Mouse (Mus musculus): ENCODE measurements around the gene Zc3h8. TPM values are rescaled to one million over a fixed set of nuclear protein-coding genes. Genes with fewer than 3 reads are reported as not detected.
A peak's percentile ranks its signal among the peaks of the same experiment; 100 is the strongest.

Zc3h8 gene
- total RNA-seq (2021) = 1 to 10 TPM; 5.7 to 5.9 TPM
- long read RNA-seq, experiment 1, transcript Zc3h8-201 (9 exons, 1,624 nt) = major isoform, 11 of 12 reads
- long read RNA-seq, experiment 1, partial matches to known transcripts = 0 of 12 reads
- long read RNA-seq, experiment 1, other reads (novel, unspliced or antisense) = 1 of 12 reads
- long read RNA-seq, experiment 2, transcript Zc3h8-201 (9 exons, 1,624 nt) = major isoform, 8 of 9 reads
- long read RNA-seq, experiment 2, partial matches to known transcripts = 1 of 9 reads
- long read RNA-seq, experiment 2, other reads (novel, unspliced or antisense) = 0 of 9 reads

DNA sequence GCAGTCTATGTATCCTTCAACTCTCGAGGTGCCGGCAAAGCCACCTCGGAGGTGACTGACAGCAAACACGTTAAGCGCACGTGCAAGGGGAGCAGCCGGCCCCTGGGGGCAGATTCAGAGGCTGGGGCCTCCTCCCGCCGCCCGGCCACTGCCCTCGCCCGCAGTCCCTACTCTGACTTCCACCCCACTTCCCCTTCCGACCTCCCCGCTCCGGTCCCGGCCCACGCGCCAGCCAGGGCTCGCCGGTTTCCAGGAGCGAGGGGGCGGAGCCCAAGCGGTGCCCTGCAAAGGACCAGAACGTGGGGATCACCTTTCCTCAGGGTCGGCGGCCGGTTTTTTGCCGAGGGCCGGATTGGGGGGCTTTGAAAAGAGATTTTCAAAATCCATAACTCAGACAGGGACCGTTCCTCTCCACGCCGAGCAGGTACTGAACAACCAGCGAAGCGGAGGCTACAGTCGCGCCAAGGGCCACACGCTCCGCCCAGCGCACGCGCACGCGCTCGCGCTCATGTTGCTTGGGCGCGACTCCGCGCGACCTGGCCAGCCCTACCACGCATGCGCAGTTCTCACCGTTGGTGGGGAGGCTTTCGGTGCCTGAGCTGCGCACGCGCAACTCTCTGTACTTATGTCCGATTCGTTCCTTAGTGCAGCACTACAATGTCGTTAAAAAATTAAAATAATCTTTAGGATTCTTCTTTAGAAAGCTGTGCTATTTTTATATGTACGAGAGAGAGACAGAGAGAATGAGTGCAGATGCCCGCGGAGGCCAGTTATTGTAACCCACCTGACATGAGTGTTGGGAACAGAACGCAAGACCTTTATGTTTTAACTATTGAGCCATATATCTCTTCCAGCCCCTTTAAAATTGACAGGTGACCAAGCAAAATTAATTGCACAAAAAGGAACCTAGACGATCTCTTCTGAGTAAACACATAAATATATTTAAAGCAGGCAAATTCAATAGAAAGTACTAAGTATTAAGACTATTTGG, at the start of gene Zc3h8:
TSS of gene Zc3h8 (minus strand) at position 540 of the 991 bp plus-strand sequence.
- peak; percentile 99 for DNase-seq

DNA sequence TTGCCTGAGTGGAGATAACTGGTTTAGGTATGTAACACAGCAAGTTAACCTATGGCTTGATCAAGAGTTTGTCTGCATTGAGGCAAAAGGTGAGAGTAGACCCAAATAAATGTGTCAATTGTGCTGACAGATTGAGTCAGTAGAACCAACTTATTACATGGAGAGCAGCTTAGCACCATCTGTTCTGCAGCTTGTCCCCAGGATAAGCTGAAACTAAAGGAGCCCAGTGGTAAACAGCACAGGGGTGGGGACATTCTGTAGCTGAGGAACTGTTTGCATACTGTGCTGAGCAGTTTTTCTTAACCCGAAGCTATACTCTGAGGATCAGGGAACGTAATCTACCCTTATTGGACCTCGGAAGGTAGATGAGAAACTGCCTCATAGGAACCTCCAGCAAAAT, 40.9 kb upstream of the Zc3h8 start:
- DNase-seq = no peak

DNA sequence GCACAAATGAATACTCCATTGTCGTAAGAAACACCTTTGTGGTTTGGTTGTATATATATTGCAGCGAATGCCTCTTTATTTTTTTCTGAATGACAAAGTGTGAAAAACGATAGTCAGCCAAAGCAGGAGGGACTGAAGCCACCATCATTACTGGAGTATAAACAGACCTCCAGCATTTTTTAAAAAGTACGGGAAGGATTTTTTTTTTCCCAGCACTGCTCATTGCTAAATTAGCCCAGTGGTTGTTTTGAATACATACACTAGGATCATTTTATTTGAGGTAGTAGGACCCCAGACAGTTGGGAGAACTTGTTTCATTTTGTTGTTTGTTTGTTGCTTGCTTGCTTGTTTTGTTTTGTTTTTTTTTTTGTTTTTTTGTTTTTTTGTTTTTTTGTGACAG, 31.7 kb upstream of the Zc3h8 start:
- DNase-seq = no peak

DNA sequence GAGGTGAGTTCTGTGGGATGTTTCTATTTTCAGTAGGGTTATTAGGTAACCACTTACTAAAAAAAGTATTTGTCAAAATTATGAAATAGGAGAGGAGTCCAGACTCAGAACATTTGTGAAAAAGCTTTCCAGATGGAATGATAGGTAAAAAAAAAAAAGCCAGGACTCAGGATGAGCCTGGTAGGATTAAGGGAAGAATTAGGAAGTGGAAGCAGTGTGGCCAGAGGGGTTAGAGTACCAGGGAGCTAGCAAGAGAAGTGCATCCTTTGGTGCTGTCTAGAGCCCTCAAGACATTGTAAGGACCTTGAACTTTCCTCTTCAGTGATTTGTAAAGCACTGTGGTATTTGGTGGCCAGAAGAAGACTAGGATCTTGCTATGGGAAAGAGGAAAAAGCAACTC, 28.4 kb upstream of the Zc3h8 start:
- no peak for DNase-seq

DNA sequence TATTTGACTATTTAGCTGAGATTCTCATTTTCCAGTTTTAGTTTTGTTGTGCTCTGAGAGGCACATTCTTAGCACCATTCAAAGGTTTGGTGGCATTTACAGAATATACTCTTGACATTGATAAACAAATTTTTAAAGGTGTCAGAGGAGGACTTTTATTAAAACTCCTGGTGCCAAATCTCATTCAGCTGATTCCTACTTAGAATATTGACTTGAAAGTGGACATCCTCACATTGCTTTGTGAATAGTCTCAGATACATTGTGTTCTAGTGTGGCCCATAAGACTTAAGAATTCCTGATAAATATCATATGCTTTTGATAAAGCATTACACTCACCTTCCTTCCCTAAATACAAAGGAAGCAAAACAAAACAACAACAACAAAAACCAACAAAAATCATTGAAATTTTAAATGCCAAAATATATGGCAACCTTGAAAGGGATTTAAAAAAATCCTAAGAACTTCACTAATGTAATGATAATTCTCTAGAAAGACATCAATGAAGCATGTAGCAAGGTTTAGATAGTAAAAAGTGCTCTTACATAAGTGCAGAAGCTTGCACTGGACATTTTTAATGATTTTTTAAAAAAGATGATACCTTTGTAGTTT, 24.7 kb upstream of the Zc3h8 start:
- DNase-seq = no peak

DNA sequence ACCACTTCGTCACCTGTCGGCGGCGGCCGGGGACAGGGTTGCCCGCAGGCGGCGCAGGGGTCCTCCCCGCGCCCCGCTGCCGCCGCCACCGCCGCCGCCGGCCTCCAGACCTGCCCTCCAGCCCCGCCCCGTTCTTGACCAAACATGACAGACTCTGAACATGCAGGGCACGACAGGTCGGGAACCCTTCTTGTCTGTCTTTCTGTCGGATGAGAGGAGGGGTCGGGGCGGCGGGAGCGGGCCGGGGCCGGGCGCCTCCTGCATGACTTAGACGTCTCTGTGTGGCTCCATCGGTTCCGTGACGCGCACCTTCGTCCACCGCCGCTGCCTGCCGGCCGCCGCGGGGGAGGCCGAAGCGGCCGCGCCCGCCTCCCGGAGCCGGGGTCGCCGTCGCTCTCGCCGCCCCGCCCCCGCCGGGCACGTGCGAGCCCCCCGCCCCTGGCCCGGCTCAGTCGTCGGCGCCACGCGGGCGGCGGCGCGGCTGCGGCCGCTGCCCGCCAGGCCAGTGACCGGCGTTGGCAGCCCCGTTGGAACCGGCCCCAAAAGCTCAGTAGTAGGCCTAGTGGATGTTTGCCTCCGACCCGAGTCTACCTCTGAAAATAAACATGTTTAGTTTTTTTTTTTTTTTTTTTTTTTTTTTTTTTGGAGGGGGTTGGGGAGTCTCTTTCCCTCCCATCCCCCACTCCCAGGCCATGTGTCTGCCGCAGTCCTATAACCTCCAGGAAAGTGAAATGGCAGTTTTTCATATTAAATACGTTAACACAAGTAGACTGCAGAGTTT, 24.0 kb upstream of the Zc3h8 start, which contains the start of gene Gm10762:
TSS of gene Gm10762 (minus strand) at position 65 of the 781 bp plus-strand sequence.
- DNase-seq = peak; percentile 78

DNA sequence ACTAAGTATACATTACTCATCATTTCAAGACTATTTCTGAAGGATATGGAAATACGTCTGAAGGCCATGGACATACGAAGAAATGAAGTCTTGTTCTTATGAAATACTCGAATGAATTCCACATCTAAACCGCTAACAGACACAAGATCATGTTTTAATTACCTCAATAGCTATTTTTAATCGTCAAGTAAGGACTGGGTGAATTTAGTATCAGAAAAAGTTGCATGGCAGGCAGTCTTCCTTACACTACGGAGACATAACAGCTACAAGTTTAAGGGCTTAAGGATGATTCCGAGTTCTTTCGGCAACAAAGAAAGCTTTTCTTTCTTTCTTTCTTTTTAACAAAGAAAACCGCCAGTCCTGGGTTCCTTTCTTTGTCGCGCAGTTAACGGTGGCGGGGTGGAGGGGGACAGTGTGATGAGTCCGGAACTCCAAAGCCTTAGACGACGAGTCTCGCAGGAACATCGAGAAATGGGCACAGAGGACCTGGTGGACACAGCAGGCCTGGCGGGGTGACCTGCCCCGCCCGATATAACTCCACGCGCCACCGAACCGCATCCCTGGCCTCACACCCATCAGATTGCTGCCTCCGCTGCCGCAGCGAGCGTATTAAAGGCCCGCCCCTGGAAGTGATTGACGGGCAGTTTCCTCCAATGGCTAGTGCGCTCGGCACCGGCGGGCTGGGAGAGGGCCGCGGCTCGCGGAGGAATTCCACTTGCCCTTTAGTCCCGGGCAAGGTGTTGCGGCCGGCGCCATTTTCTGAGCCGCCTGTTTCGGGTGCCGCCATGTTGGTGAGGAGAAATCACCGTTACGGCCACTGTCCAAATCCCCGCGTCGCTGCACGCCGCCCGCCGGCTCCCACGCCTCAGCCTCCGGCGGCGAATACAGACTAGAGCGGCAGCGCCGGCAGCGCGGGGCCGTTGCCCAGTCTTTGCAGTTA, 23.0 kb upstream of the Zc3h8 start, which contains the start of gene Zc3h6:
TSS of gene Zc3h6 (plus strand) at position 762 of the 940 bp plus-strand sequence.
- peak; percentile 98 for DNase-seq

DNA sequence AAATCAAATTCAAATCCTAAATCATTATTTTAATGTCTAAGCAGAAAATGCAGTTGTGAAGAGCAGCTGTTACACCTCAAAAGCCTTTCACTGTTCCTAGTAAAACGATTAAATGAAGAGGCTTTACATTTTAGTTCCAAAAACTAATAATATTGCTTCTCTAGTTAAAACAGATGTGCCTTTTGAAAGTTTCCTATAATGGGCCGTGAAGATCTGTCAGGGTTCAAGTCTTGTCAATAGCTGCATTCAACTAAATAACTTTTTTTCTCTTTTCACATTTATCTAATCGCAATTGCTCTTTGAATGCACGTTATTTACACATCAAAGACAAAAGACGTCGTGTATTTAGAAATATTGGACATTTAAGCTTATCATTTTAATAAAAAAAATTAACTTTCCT, 22.4 kb upstream of the Zc3h8 start:
- DNase-seq = no peak

DNA sequence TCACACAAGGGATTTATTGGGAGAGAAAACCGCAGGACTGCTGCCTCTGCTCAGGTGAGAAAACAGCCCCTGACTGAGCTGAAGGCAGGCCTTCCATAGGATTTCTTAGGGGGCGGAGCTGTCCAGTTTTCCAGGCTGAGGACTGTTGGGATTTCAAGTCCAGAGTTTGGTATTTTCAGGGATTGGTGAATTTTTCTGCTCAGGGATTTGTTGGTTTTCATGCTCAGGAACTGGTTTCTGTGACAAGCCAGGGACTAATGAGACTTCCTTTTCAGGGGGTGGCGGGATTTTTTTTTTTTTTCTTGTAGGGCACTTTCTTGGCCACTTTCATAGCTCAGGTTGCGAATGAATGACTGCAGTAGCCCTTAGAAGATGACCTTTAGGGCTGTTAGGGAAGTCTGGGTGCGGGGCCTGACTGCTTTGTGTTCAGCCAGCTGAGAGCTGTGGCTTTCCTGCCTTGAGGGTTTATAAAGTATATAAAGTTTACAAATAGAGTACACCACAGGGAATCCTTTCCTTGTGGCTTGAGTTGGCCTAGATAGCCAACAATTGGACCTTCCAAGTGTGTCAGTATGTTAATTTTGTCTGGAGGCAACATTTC, 21.7 kb upstream of the Zc3h8 start:
- DNase-seq = no peak

DNA sequence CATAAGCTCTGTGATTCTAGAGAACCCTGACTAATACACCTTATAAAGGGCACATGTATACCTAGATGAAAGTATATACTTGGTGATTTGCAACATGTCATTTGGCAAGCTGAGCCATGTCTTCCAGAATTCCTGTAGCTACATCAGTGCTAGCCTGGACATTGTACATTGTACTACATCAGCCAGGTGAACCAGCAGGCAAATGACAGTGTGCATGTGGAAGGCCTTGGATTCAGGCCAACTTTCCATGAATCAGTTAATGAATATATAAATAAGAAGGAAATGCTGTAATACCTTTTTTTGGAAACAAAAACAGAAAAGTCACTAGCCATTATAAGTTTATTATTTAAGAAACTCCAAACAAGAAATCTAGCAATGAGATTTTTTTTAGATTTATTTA, 10.3 kb upstream of the Zc3h8 start:
- no peak for DNase-seq

DNA sequence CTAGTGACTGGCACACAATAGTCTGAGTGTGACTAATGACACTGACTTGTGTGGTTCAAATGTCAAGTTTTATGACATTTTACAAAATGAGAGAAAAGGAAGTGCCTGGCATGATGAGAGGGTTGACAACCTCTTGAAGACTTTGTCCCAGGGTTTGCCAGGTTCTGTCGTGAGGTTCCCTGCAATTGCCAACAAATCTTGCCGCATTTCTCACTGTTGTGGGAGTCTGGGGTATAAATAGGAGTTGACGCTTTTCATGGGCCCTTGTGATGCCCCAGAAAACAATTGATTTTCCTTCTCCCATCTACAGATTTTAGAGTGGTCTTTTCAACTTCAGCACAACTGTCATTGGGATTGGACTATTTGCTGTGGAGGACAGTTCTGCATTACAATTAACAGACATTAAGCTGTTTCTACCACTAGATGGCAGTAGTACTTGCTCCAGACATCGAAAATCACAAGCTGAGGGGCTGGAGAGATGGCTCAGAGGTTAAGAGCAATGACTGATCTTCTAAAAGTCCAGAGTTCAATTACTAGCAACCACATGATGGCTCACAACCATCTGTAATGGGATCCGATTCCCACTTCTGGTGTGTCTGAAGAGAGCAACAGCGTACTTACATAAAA, 4.2 kb upstream of the Zc3h8 start:
- no peak for DNase-seq

DNA sequence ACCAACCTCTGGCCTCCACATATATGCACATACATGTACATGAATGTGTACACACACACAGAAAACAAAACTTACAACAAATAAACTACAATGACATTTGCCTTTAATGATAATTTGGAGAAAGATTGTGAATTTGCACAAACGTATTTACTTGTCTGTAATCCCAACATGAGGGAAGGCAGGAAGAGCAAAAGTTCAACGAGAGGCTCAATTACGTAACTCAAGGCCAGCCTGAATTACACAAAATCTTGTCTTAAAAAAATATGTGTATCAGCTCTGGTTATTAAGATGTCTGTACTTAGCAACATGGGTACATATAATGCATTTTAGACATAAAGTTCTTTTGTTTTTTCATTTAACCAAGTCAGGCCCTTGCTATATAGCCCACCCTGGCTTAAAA, 7.6 kb downstream of the Zc3h8 start:
- DNase-seq = no peak

DNA sequence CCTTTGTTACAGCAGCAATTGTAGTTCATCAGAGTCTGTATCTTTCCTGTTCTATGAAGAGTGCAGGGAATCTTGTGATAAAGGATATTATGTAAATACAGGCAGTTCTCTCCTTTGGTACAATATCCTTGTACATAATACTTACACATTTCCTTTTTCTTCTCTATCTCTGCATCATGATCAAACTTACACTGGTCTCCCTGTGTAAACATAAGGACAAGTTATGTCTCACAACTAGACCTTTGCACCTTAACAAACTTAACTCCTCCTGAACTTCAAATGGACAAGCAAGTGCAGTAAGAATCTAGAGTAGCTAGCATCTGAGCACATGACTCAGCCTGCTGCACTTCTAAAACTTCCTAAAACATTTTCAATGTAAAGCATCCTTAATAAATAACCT, 13.2 kb downstream of the Zc3h8 start:
- no peak for DNase-seq

DNA sequence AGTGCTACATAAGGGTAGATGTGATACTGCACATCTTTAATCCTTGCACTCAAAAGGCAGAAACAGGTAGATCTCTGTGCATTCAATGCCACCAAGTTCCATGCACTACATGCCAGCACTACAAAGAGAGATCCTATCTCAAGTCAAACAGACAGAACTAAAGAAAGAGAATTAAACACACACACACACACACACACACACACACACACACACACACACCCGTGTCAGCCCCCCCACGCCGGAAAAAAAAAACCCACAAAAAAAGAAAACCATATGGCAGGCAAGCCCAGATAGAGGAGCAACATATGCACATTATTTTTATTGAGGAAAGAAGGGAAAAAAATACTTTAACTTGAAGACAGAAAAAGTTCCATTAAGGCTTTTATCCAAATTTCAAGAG, 15.4 kb downstream of the Zc3h8 start:
- no peak for DNase-seq

DNA sequence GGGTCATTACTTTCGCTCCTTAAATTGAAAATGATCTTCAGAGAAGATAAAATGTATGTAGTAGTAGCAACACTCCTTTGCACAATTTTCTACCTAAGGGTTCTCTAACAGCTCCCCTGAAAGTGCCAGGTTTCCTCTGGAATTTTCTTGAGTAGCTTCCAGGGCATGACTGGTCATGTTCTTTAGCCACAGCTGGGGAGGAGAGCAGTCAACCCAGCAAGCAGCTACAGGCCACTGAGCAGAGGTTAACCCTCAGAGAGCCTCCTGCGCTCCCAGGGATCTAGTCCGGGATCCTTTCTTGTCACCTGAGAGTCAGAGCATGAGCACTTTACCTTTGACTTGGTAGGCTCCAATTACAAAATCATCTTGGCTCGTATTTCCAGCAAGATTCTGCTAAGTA, 19.1 kb downstream of the Zc3h8 start:
- DNase-seq = no peak

DNA sequence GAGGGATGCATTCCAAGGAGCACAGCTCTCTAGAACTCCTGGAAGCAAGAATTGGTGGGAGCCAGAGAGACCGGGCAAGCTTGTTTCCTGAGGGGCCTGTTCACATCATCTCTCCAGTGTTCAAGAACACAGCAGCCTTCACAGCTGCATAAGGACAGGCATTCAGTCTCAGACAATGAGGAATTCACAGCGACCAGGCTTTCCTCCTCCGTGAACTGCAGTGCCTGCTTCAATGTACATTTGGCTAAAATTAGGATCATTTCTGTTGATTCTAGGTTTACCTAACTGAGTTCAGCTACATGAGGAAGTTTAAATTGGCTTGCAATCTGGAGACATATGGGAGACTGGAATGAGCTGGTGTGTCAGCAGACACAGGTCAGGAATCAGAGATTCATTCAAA, 27.3 kb downstream of the Zc3h8 start:
- no peak for DNase-seq

DNA sequence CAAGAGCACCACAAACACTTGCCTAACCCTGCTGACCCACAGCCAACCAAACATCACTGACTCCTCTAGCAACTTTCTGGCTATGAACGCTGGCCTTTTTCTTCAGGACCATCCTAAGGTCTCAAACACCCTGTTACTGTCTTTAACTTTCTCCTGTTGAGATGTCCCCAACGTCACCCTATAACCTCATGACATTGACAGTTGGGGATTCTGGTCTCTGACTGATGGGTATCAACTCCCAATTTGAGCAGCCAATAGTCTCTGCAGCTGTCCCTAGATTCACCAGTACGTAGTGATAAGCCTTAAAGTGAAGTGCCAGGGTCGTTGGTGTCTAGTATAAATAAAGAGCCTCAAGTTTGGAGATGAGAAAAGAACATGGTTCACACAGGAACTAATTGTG, 28.9 kb downstream of the Zc3h8 start:
- no peak for DNase-seq

DNA sequence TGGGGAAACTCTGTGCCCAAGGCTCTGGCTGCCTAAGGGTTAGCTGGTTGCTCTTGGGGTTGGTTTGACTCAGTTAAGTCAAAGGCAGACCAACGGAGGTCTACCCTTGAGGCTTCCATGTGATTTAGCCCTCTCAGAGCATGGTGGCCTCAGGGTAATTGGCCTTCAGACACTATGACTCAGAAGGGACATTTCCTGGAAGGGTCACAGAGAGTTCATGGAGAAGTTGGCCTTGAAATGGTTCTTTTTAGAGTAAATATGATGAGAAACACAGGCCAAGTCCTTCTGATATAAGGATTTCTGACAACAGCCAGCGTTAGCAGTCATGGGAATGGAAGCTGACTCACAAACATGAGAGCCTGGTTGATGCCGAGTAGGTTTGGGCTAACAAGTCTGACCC, 40.2 kb downstream of the Zc3h8 start:
- DNase-seq = no peak

DNA sequence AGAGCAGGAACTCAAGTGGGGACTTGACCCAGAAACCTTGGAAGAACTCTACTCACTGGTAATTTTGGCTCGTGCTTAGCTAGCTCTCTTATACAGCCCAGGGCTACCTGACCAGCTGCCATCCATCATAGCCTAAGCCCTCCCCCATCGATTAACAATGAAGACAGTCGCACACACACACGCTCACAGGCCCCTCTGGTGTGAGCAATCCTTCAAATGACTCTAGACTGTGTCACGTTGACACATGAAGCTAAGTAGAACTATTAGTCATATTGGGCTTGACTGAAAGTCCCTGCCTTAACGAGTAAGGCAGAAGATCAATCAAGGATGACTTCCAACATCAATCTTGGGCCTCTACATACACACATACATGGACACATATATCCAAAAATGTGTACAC, 41.0 kb downstream of the Zc3h8 start:
- DNase-seq = no peak

DNA sequence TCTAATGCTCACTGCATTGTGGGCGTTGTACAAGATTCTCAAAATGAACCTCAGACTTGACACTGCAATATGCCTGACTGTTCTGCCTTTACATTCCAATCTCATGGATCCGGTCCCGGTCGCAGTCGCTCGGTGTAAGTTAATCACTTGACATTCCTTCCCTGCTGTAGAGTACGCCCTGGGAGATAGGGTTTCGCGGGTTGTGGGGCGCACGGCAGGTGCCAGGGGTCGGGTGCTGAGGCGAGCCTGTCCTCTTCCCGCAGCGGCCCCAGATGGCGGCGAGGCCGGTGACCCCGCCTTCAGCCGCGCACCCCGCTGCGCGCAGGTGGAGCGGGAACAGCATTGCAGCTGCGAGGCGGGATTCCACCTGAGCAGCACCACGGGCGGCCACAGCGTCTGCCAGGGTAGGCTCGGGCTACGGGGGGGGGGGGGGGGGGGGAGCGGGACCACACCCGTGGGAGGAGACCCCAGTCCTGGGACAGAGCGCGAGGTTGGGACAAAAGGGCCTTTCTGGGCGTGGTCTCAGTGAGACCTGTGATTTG, 51.6 kb downstream of the Zc3h8 start:
- no peak for DNase-seq
